Mouse (Mus musculus) brain, embryonic 14.5 days (tissue): ENCODE data around the gene Limch1.

ENCODE experiments used
- CTCF ChIP-seq: fragments of 200-500 bp; IDR thresholded peaks from 2 replicates; pipeline ENCODE4 v1.5.1; 2012; ENCODE audit warnings: inconsistent platforms, mild to moderate bottlenecking, moderate library complexity, borderline replicate concordance; ENCODE audit not compliant: insufficient read depth, insufficient read length; ENCODE audit errors: extremely low read depth
- POLR2A ChIP-seq: fragments of 200-500 bp; IDR thresholded peaks from 2 replicates; pipeline ENCODE4 v1.6.1; 2012; ENCODE audit warnings: mild to moderate bottlenecking, inconsistent platforms, borderline replicate concordance; ENCODE audit not compliant: poor library complexity, insufficient read depth, insufficient read length, severe bottlenecking; ENCODE audit errors: extremely low read depth

DNA sequence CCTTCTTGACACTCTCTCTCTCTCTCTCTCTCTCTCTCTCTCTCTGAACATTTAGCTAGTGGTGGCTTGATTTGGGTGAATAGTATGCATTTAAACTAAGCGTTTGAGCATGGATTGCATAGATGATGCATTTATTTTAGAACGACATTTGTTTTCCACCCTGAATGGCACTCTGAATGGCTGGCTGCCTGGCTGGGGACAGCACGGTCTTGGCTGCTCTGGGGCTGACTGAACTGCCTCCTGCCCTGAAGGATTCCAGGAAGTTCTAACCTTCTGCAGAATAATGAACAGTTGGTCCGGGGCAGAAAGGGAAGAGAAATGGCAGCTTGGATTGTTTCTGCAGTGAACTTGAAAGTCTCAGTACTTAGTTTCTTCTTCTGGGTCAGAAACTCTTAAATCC lies 266.4 kb downstream of the Limch1 start:
- TF ChIP-seq CTCF = no peak
- TF ChIP-seq POLR2A = no peak
